Mouse (Mus musculus): ENCODE data around the gene Cd86. TPM values are rescaled to one million over a fixed set of nuclear protein-coding genes. Genes with fewer than 3 reads are reported as not detected.

Cd86 gene
- polyA plus RNA-seq, 1 experiment from 2014 or later, result 1.3 TPM

DNA sequence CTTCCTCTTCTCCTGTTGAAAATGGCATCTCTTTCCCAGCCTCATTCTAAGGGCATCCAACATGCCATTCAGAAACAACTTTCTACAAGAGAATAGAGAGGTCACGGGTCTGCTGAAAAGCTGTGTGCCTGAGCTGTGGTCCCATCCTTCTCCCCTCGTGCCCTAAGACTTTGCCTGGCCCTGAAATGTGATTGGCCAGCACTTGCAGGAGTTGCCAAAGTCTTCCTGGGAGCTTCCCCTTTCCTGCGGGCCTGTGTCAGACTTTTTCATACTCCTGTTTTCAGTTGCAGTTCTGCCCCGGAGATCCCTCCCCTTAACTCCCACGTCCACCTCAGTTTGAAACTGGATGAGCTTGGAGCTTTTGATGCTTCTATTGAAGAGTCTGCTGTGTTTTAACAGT, 24.9 kb downstream of the Cd86 start:
- peaks cover 3% of the 10 kb centered on the region; the same call in 1 of the 2 replicates for H3K9me3 ChIP-seq (ENCODE audit: control insufficient read depth, low read length)

DNA sequence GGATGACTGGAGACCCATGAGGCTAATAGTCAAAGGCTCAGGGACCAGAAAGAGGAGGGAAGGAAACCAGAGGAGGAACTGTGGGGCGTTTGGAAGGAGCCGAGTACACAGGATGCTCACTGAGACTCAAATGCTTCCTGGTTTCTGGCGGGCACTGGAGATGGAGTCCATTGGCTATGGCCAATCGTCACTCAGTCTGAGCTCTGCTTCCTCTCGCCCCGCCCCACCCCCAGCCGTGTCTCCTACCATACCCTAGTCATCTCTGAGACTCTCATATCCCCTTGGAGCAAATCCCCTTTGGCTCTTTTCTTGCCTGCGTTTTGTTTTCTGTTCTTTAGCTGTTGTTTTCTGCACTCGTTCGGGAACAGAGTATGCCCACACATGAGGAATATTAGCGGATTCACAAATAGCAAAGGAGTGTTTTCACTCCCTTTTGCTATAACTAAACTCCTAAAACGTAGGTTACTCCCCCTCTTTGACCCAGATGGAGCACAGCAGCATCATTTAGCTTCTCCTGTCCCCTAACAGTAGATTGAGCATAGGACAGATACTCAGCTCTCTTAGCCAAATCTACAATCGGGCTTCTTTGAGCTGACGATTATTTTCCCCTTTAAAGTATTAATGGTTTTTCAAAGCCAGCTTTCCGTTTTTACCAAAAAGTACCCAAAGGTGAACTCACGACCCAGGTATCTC, 25.9 kb downstream of the Cd86 start:
- 78% methylated on average over 16 of the region's 16 CpGs for WGBS
- Histone ChIP-seq H3K27me3 (ENCODE audit: control insufficient read depth, insufficient read depth, low read length) (no peaks in the 10 kb centered on the region), H3K9me3 (ENCODE audit: control insufficient read depth, low read length) (peaks cover 3% of the 10 kb centered on the region; the same call in 1 of the 2 replicates), H3K36me3 (ENCODE audit: control insufficient read depth, insufficient read depth, low read length) (no peaks in the 10 kb centered on the region), H3K4me1 (ENCODE audit: control insufficient read depth in 2 of 2, insufficient read depth in 2 of 2, low read length in 2 of 2) (no peaks in the 10 kb centered on the region), H3K4me3 (ENCODE audit: control insufficient read depth in 1 of 2, insufficient read depth in 1 of 2, low read depth in 1 of 2, low read length in 2 of 2) (no peak overlapping the region), H3K4me2 (ENCODE audit: low read length) (no peak overlapping the region), H3K27ac (replicated peaks in 1 of 2; ENCODE audit: control insufficient read depth in 1 of 2, insufficient read depth in 1 of 2, low read depth in 2 of 2, low read length in 2 of 2) (no peak overlapping the region), H3K9ac (ENCODE audit: low read length) (no peak overlapping the region)
- no peak for ATAC-seq (ENCODE audit: insufficient number of reproducible peaks, insufficient read depth, low FRiP score, low read depth)

More for the DNA sequence above, 24.9 kb downstream of the Cd86 start:
- H3K9ac ChIP-seq (ENCODE audit: low read length), result no peak overlapping the region
- H3K4me3 ChIP-seq (ENCODE audit: control insufficient read depth in 1 of 2, insufficient read depth in 1 of 2, low read depth in 1 of 2, low read length in 2 of 2), result no peak overlapping the region
- H3K36me3 ChIP-seq (ENCODE audit: control insufficient read depth, insufficient read depth, low read length), result no peaks in the 10 kb centered on the region
- H3K27ac ChIP-seq (replicated peaks in 1 of 2; ENCODE audit: control insufficient read depth in 1 of 2, insufficient read depth in 1 of 2, low read depth in 2 of 2, low read length in 2 of 2), result no peak overlapping the region
- ATAC-seq (ENCODE audit: insufficient number of reproducible peaks, insufficient read depth, low FRiP score, low read depth), result no peak
- 69% methylated on average over 5 of the region's 5 CpGs for WGBS
- H3K27me3 ChIP-seq (ENCODE audit: control insufficient read depth, insufficient read depth, low read length), result no peaks in the 10 kb centered on the region
- H3K4me1 ChIP-seq (ENCODE audit: control insufficient read depth in 2 of 2, insufficient read depth in 2 of 2, low read length in 2 of 2), result no peaks in the 10 kb centered on the region
- H3K4me2 ChIP-seq (ENCODE audit: low read length), result no peak overlapping the region

DNA sequence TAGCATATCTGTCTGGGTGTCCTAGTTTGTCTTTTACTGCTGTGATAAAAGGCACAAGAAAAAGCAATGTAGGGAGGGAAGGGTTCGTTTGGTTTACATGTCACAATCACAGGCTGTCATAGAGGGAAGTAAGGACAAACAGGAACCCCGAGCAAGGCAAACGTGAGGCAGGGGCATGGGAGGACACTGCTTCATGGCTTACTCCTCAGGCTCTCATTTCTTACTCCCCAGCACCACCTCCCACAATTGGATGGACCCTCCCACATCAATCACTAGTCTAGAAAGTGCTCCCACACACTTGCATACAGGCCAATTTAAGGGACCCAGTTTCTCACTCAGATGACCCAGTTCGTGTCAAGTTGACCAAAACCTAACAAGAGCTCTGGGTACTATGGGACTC, 29.1 kb downstream of the Cd86 start:
- whole genome bisulfite sequencing, result 59% methylated on average over 4 of the region's 4 CpGs
- no peak for ATAC-seq (ENCODE audit: insufficient number of reproducible peaks, insufficient read depth, low FRiP score, low read depth)
- H3K27ac ChIP-seq (replicated peaks in 1 of 2; ENCODE audit: control insufficient read depth in 1 of 2, insufficient read depth in 1 of 2, low read depth in 2 of 2, low read length in 2 of 2), result no peak overlapping the region
- H3K4me3 ChIP-seq (ENCODE audit: control insufficient read depth in 1 of 2, insufficient read depth in 1 of 2, low read depth in 1 of 2, low read length in 2 of 2), result no peak overlapping the region
- H3K36me3 ChIP-seq (ENCODE audit: control insufficient read depth, insufficient read depth, low read length), result no peaks in the 10 kb centered on the region
- peaks cover 3% of the 10 kb centered on the region; the same call in 1 of the 2 replicates for H3K9me3 ChIP-seq (ENCODE audit: control insufficient read depth, low read length)
- no peaks in the 10 kb centered on the region for H3K4me1 ChIP-seq (ENCODE audit: control insufficient read depth in 2 of 2, insufficient read depth in 2 of 2, low read length in 2 of 2)
- no peaks in the 10 kb centered on the region for H3K27me3 ChIP-seq (ENCODE audit: control insufficient read depth, insufficient read depth, low read length)
- H3K9ac ChIP-seq (ENCODE audit: low read length), result no peak overlapping the region
- no peak overlapping the region for H3K4me2 ChIP-seq (ENCODE audit: low read length)

DNA sequence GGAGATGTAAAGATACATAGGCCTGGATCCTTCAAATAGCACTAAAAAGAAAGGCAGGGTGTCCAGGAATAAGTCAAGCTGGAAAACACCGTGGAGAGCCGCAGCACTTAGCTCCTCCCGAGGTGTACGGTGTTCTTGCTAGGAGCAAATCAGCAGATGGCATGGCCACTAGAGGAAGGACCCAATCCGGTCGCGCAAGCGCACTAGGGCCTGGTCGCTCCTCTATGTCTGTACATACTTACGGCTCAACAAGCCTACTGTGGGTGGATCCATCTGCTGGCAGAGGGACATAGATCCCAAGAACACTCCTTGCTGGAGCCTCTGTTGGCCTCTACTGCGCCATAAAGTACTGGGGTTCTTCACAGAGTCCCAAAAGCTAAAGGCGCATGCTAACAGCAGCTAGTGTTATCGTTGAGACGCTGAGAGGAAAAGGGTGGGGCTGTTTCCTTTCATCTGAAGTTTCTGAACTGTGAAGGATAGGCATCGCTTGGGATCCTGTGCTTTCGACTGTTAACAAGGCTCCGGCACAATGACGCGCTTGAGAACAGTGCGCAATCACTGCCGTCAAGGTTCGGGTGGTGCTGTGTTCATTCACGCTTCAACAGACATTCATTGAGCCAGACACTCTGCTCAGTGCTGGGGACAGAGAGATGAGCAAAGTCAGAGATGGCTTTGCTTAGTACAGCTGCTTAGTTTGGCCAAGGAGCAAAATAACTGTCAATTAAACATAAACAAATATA, 30.7 kb downstream of the Cd86 start:
- ATAC-seq (ENCODE audit: insufficient number of reproducible peaks, insufficient read depth, low FRiP score, low read depth), result no peak
- Histone ChIP-seq H3K9ac (ENCODE audit: low read length) (no peak overlapping the region), H3K36me3 (ENCODE audit: control insufficient read depth, insufficient read depth, low read length) (no peaks in the 10 kb centered on the region), H3K9me3 (ENCODE audit: control insufficient read depth, low read length) (peaks cover 3% of the 10 kb centered on the region; the same call in 1 of the 2 replicates), H3K27ac (replicated peaks in 1 of 2; ENCODE audit: control insufficient read depth in 1 of 2, insufficient read depth in 1 of 2, low read depth in 2 of 2, low read length in 2 of 2) (no peak overlapping the region), H3K4me1 (ENCODE audit: control insufficient read depth in 2 of 2, insufficient read depth in 2 of 2, low read length in 2 of 2) (no peaks in the 10 kb centered on the region), H3K4me2 (ENCODE audit: low read length) (no peak overlapping the region), H3K4me3 (ENCODE audit: control insufficient read depth in 1 of 2, insufficient read depth in 1 of 2, low read depth in 1 of 2, low read length in 2 of 2) (no peak overlapping the region), H3K27me3 (ENCODE audit: control insufficient read depth, insufficient read depth, low read length) (no peaks in the 10 kb centered on the region)
- WGBS, result 85% methylated on average over 23 of the region's 23 CpGs

DNA sequence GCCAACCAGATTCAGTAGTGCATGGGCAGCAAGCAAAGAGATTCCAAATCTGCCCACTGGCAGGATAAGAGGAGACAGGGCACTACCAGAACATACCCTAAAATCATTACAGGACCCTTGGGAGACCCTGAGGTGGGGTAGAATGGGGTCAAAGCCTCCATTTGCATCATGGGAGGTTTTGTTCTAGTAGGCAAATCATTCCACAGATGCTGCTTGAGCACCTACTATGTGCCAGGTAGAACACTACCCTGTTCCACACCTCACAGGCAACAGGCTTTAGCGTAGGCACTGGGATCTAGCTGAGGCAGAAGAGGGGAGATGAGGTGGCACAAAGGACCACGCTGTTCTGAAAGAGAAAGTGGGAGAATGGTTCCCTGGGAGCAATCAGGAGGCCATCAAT, 31.5 kb downstream of the Cd86 start:
- Histone ChIP-seq H3K4me3 (ENCODE audit: control insufficient read depth in 1 of 2, insufficient read depth in 1 of 2, low read depth in 1 of 2, low read length in 2 of 2) (no peak overlapping the region), H3K9ac (ENCODE audit: low read length) (no peak overlapping the region), H3K27ac (replicated peaks in 1 of 2; ENCODE audit: control insufficient read depth in 1 of 2, insufficient read depth in 1 of 2, low read depth in 2 of 2, low read length in 2 of 2) (no peak overlapping the region), H3K4me1 (ENCODE audit: control insufficient read depth in 2 of 2, insufficient read depth in 2 of 2, low read length in 2 of 2) (no peaks in the 10 kb centered on the region), H3K4me2 (ENCODE audit: low read length) (no peak overlapping the region), H3K9me3 (ENCODE audit: control insufficient read depth, low read length) (peaks cover 3% of the 10 kb centered on the region; the same call in 1 of the 2 replicates), H3K36me3 (ENCODE audit: control insufficient read depth, insufficient read depth, low read length) (no peaks in the 10 kb centered on the region), H3K27me3 (ENCODE audit: control insufficient read depth, insufficient read depth, low read length) (no peaks in the 10 kb centered on the region)
- 78% methylated on average over 2 of the region's 2 CpGs for WGBS
- no peak for ATAC-seq (ENCODE audit: insufficient number of reproducible peaks, insufficient read depth, low FRiP score, low read depth)

DNA sequence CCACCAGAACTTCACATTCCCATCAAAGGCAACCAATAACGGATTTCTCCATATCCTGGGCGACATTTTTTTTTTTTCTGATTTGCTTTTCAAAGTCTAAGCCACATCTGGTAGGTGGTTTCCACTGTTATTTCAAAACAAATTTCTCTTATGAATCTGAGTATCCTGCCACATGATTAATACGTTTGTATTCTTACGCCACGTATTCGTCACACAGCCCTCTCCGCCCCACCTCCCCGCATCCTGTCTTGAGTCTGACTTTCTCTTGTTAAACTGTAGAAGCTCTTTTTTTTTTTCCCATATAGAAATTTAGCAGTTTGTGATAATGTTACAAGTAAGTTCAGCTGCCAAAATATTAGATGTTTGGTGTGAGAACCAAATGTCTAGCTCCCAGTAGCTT, 33.7 kb downstream of the Cd86 start:
- Histone ChIP-seq H3K36me3 (ENCODE audit: control insufficient read depth, insufficient read depth, low read length) (no peaks in the 10 kb centered on the region), H3K9me3 (ENCODE audit: control insufficient read depth, low read length) (no peaks in the 10 kb centered on the region), H3K4me3 (ENCODE audit: control insufficient read depth in 1 of 2, insufficient read depth in 1 of 2, low read depth in 1 of 2, low read length in 2 of 2) (no peak overlapping the region), H3K27ac (replicated peaks in 1 of 2; ENCODE audit: control insufficient read depth in 1 of 2, insufficient read depth in 1 of 2, low read depth in 2 of 2, low read length in 2 of 2) (no peak overlapping the region), H3K27me3 (ENCODE audit: control insufficient read depth, insufficient read depth, low read length) (no peaks in the 10 kb centered on the region), H3K4me2 (ENCODE audit: low read length) (no peak overlapping the region), H3K9ac (ENCODE audit: low read length) (no peak overlapping the region), H3K4me1 (ENCODE audit: control insufficient read depth in 2 of 2, insufficient read depth in 2 of 2, low read length in 2 of 2) (no peaks in the 10 kb centered on the region)
- WGBS, result 85% methylated on average over 8 of the region's 8 CpGs
- no peak for ATAC-seq (ENCODE audit: insufficient number of reproducible peaks, insufficient read depth, low FRiP score, low read depth)

DNA sequence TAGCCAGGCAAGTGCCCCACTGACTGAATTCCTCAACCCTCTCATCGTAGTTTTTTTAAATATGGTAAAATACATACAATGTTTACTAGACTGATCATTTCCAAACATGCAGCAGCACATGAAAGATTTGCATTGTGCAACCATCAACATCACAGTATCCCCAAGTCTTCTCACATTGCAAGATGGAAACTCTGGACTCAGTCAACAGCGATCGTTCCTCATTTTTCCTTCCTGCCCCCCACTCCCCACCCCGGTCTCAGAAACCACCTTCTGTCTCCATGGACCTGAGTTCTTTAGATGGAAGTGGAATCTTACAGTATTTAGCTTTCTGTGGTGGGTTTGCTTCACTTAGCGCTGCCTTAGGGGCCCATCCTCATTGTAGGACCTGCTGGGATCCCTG, 34.3 kb downstream of the Cd86 start:
- 88% methylated on average over 5 of the region's 5 CpGs for WGBS

More for the DNA sequence above, 34.3 kb downstream of the Cd86 start:
- Histone ChIP-seq H3K36me3 (ENCODE audit: control insufficient read depth, insufficient read depth, low read length) (no peaks in the 10 kb centered on the region), H3K9ac (ENCODE audit: low read length) (no peak overlapping the region), H3K9me3 (ENCODE audit: control insufficient read depth, low read length) (no peaks in the 10 kb centered on the region), H3K27ac (replicated peaks in 1 of 2; ENCODE audit: control insufficient read depth in 1 of 2, insufficient read depth in 1 of 2, low read depth in 2 of 2, low read length in 2 of 2) (no peak overlapping the region), H3K4me2 (ENCODE audit: low read length) (no peak overlapping the region), H3K4me3 (ENCODE audit: control insufficient read depth in 1 of 2, insufficient read depth in 1 of 2, low read depth in 1 of 2, low read length in 2 of 2) (no peak overlapping the region), H3K27me3 (ENCODE audit: control insufficient read depth, insufficient read depth, low read length) (no peaks in the 10 kb centered on the region), H3K4me1 (ENCODE audit: control insufficient read depth in 2 of 2, insufficient read depth in 2 of 2, low read length in 2 of 2) (no peaks in the 10 kb centered on the region)
- no peak for ATAC-seq (ENCODE audit: insufficient number of reproducible peaks, insufficient read depth, low FRiP score, low read depth)
